Mouse (Mus musculus): Measurements from ENCODE around the gene Gna12.

- no peak for TF ChIP-seq TAL1 (IDR thresholded peaks at IDR 0.05; ENCODE audit: low read length)
- no peak for TF ChIP-seq GATA1 (IDR thresholded peaks at IDR 0.05; ENCODE audit: low read length)
These were observed 65.2 kb downstream of the Gna12 start for GRCm38 (mm10) chr5:140764921-140765613.
